Mouse (Mus musculus) limb, embryonic 10.5 days (tissue): ENCODE results near the gene Etv3. TPM values are rescaled to one million over a fixed set of nuclear protein-coding genes. Genes with fewer than 3 reads are reported as not detected.

Experiments
- DNase-seq: peaks from one replicate; pipeline ENCODE4 v3.0.0-alpha.2; 2017; ENCODE audit warnings: low spot score
- H3K27ac ChIP-seq: fragments of 300-500 bp; sonication (generic); 2 replicates; pipeline ENCODE4 v1.5.1; 2016; ENCODE audit warnings: mild to moderate bottlenecking
- H3K27me3 ChIP-seq: fragments of 300-500 bp; sonication (generic); 2 replicates; pipeline ENCODE4 v1.6.1; 2016; ENCODE audit warnings: low read depth, mild to moderate bottlenecking; ENCODE audit not compliant: poor library complexity, severe bottlenecking
- H3K36me3 ChIP-seq: fragments of 300-500 bp; sonication (generic); 2 replicates; pipeline ENCODE4 v1.6.1; 2016; ENCODE audit warnings: mild to moderate bottlenecking, moderate library complexity
- H3K4me1 ChIP-seq: fragments of 300-500 bp; sonication (generic); 2 replicates; pipeline ENCODE4 v1.6.1; 2016
- H3K4me3 ChIP-seq: fragments of 300-500 bp; sonication (generic); 2 replicates; pipeline ENCODE4 v1.5.1; 2016; ENCODE audit warnings: mild to moderate bottlenecking, moderate library complexity
- H3K9me3 ChIP-seq: fragments of 300-500 bp; sonication (generic); replicated peaks from 2 replicates; pipeline ENCODE4 v1.6.1; 2016; ENCODE audit warnings: mild to moderate bottlenecking
- WGBS: fragments of 180-500 bp; shearing (Covaris S2); methylation state at CpG from one replicate; pipeline ENCODE4 v1.1.7; 2016; 5-methylcytosine and 5-hydroxymethylcytosine counted together
- polyA plus RNA-seq: library from polyadenylated mRNA; unstranded; fragments of >200 nt; fragmentation: Nextera tagmentation; extraction: Ambion mirVana; gene quantifications from 2 replicates; pipeline ENCODE4 v1.2.1, GENCODE M21; 2016

Etv3 gene
- polyA plus RNA-seq, 1 experiment from 2014 or later, result 13.9 TPM

- Histone ChIP-seq H3K27me3 (no peaks in the 10 kb centered on the region), H3K27ac (peak overlapping the region; percentile 93), H3K4me3 (peak overlapping the region; percentile 86), H3K36me3 (peaks cover 41% of the 10 kb centered on the region), H3K4me1 (peaks cover 15% of the 10 kb centered on the region), H3K9me3 (no peaks in the 10 kb centered on the region)
- no peak for DNase-seq
- 7% methylated on average over 27 of the region's 27 CpGs for WGBS
Observed at GRCm38 (mm10) chr3:87525837-87526570, 797 bp downstream of the Etv3 start.

- H3K36me3 ChIP-seq, result peaks cover 52% of the 10 kb centered on the region
- H3K9me3 ChIP-seq, result no peaks in the 10 kb centered on the region
- WGBS, result 88% methylated on average over 12 of the region's 12 CpGs
- H3K4me1 ChIP-seq, result peaks cover 15% of the 10 kb centered on the region
- H3K4me3 ChIP-seq, result no peak overlapping the region
- no peaks in the 10 kb centered on the region for H3K27me3 ChIP-seq
- DNase-seq, result no peak
- H3K27ac ChIP-seq, result no peak overlapping the region
Observed at GRCm38 (mm10) chr3:87527139-87527538, 1.9 kb downstream of the Etv3 start.

GRCm38 (mm10) chr3:87528021-87528420, 2.8 kb downstream of the Etv3 start:
- H3K4me1 ChIP-seq, result peaks cover 15% of the 10 kb centered on the region
- H3K36me3 ChIP-seq, result peaks cover 60% of the 10 kb centered on the region
- H3K4me3 ChIP-seq, result no peak overlapping the region
- no peak for DNase-seq
- no peak overlapping the region for H3K27ac ChIP-seq
- H3K27me3 ChIP-seq, result no peaks in the 10 kb centered on the region
- 89% methylated on average over 8 of the region's 8 CpGs for WGBS
- H3K9me3 ChIP-seq, result no peaks in the 10 kb centered on the region

- Histone ChIP-seq H3K9me3 (no peaks in the 10 kb centered on the region), H3K4me3 (no peak overlapping the region), H3K36me3 (peaks cover 69% of the 10 kb centered on the region), H3K4me1 (peaks cover 15% of the 10 kb centered on the region), H3K27me3 (no peaks in the 10 kb centered on the region), H3K27ac (no peak overlapping the region)
- DNase-seq, result no peak
- 96% methylated on average over 8 of the region's 8 CpGs for WGBS
Observed at GRCm38 (mm10) chr3:87528841-87529240, 3.6 kb downstream of the Etv3 start.

- peaks cover 76% of the 10 kb centered on the region for H3K36me3 ChIP-seq
- peaks cover 15% of the 10 kb centered on the region for H3K4me1 ChIP-seq
- no peak for DNase-seq
- H3K27me3 ChIP-seq, result no peaks in the 10 kb centered on the region
- 89% methylated on average over 11 of the region's 11 CpGs for WGBS
- no peaks in the 10 kb centered on the region for H3K9me3 ChIP-seq
- H3K27ac ChIP-seq, result no peak overlapping the region
- no peak overlapping the region for H3K4me3 ChIP-seq
Observed at GRCm38 (mm10) chr3:87529568-87529967, 4.4 kb downstream of the Etv3 start.

GRCm38 (mm10) chr3:87530234-87530633, 5.0 kb downstream of the Etv3 start:
- Histone ChIP-seq H3K36me3 (peaks cover 82% of the 10 kb centered on the region), H3K4me3 (no peak overlapping the region), H3K9me3 (no peaks in the 10 kb centered on the region), H3K27me3 (no peaks in the 10 kb centered on the region), H3K27ac (no peak overlapping the region), H3K4me1 (peaks cover 9% of the 10 kb centered on the region)
- DNase-seq, result no peak
- WGBS, result 81% methylated on average over 3 of the region's 3 CpGs

GRCm38 (mm10) chr3:87533667-87534378, 8.6 kb downstream of the Etv3 start:
- no peak for DNase-seq
- H3K36me3 ChIP-seq, result peaks cover 99% of the 10 kb centered on the region
- H3K9me3 ChIP-seq, result no peaks in the 10 kb centered on the region
- no peak overlapping the region for H3K27ac ChIP-seq
- WGBS, result 90% methylated on average over 7 of the region's 7 CpGs
- H3K4me3 ChIP-seq, result no peak overlapping the region
- H3K27me3 ChIP-seq, result no peaks in the 10 kb centered on the region
- H3K4me1 ChIP-seq, result no peaks in the 10 kb centered on the region

- 72% methylated on average over 10 of the region's 10 CpGs for WGBS
- Histone ChIP-seq H3K4me1 (peaks cover 17% of the 10 kb centered on the region), H3K36me3 (peaks cover 72% of the 10 kb centered on the region), H3K27ac (no peak overlapping the region), H3K4me3 (no peak overlapping the region), H3K9me3 (no peaks in the 10 kb centered on the region), H3K27me3 (no peaks in the 10 kb centered on the region)
- no peak for DNase-seq
Observed at GRCm38 (mm10) chr3:87538034-87538433, 12.8 kb downstream of the Etv3 start.

- Histone ChIP-seq H3K27me3 (no peaks in the 10 kb centered on the region), H3K4me1 (peaks cover 17% of the 10 kb centered on the region)
- 78% methylated on average over 11 of the region's 11 CpGs for WGBS
Observed at GRCm38 (mm10) chr3:87540028-87540675, 14.9 kb downstream of the Etv3 start.

GRCm38 (mm10) chr3:87540714-87541113, 15.5 kb downstream of the Etv3 start:
- WGBS, result 16% methylated on average over 8 of the region's 8 CpGs
- Histone ChIP-seq H3K4me1 (peaks cover 21% of the 10 kb centered on the region), H3K4me3 (no peak overlapping the region), H3K27me3 (no peaks in the 10 kb centered on the region), H3K36me3 (peaks cover 45% of the 10 kb centered on the region), H3K9me3 (no peaks in the 10 kb centered on the region), H3K27ac (no peak overlapping the region)
- no peak for DNase-seq

More at GRCm38 (mm10) chr3:87540028-87540675, 14.9 kb downstream of the Etv3 start:
- Histone ChIP-seq H3K36me3 (peaks cover 51% of the 10 kb centered on the region), H3K4me3 (no peak overlapping the region), H3K9me3 (no peaks in the 10 kb centered on the region), H3K27ac (no peak overlapping the region)
- no peak for DNase-seq

- no peak for DNase-seq
- no peaks in the 10 kb centered on the region for H3K9me3 ChIP-seq
- peaks cover 26% of the 10 kb centered on the region for H3K36me3 ChIP-seq
- 80% methylated on average over 7 of the region's 7 CpGs for WGBS
- H3K4me3 ChIP-seq, result no peak overlapping the region
- no peaks in the 10 kb centered on the region for H3K27me3 ChIP-seq
- H3K4me1 ChIP-seq, result peaks cover 21% of the 10 kb centered on the region
- peak overlapping the region; percentile 43; the same call in 1 of the 2 replicates for H3K27ac ChIP-seq
Observed at GRCm38 (mm10) chr3:87542481-87543215, 17.4 kb downstream of the Etv3 start.

GRCm38 (mm10) chr3:87545554-87545953, 20.3 kb downstream of the Etv3 start:
- Histone ChIP-seq H3K9me3 (no peaks in the 10 kb centered on the region), H3K27me3 (peaks cover 11% of the 10 kb centered on the region), H3K27ac (0 out of 2 replicates have a peak overlapping the region, but pooled peaks have one; percentile 5), H3K4me1 (peaks cover 29% of the 10 kb centered on the region), H3K4me3 (no peak overlapping the region), H3K36me3 (peaks cover 9% of the 10 kb centered on the region; the same call in 1 of the 2 replicates)
- no peak for DNase-seq
- 69% methylated on average over 3 of the region's 3 CpGs for WGBS
